Comparison of ENCODE assay signal across 8 mouse cellular contexts in the genomic region with DNA sequence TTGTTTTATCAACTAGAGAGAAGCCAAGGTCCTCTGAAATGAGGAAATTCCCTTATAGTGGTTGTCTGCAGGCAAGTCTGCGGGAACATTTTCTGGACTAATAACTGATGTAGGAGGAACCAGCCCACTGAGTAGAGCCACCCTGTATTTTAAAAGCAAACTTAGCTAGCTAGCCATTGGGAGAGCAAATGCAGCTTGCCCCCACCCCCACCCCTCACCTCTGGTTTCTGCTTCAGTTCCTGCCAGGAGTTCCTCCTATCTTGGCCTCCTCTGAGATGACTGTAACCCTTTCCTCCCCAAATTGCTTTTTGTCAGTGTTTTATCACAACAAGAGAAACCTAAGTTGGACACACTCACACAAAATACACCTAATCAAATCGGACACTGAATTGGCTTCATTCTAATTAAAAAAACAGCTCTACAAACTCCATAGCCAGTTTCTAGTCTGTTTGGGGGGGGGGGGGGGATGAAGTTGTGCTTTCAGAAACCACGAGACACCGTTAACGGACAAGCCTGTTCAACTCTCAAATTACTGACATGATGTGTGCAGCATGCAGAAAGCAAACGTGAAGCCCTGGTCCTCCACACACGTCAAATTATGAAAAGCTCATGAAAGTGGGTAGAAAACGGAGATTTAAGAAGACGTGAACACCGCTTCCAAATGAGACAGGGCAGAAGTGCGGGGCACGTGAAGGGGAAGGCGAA. TPM values are rescaled to one million over a fixed set of nuclear protein-coding genes. Genes with fewer than 3 reads are reported as not detected.
DNase-seq lines count a peak whose midpoint lies in the region; ATAC-seq and TF ChIP-seq lines count a peak whose summit lies in the region.

No protein-coding gene starts in this region.

- WGBS in heart, adult 2 months = 6% methylated on average over 13 of the region's 13 CpGs
- 8% methylated on average over 13 of the region's 13 CpGs for WGBS in heart, postnatal 0 days

- no peak for ATAC-seq in heart, postnatal 0 days (ENCODE audit: insufficient read depth, low read depth)
- ATAC-seq in megakaryocyte progenitor cell, adult 5-6 weeks (replicated peaks; ENCODE audit: poor library complexity) = 0 out of 2 replicates have a peak, but pooled peaks have one; percentile 22
- no peak for ATAC-seq in monocyte, adult 5-6 weeks (replicated peaks; ENCODE audit: insufficient number of reproducible peaks, low FRiP score, low TSS enrichment, poor library complexity, severe bottlenecking)

- no peaks in the 10 kb centered on the region for H3K27me3 ChIP-seq in heart, adult 2 months (ENCODE audit: control insufficient read depth, insufficient read depth, low read length)
- no peaks in the 10 kb centered on the region for H3K27me3 ChIP-seq in heart, postnatal 0 days (ENCODE audit: control insufficient read depth, insufficient read depth, low read length)

- TF ChIP-seq EP300 in heart, adult 2 months (IDR thresholded peaks at IDR 0.05; ENCODE audit: insufficient read depth, low read depth, low read length) = no peak
- no peak for TF ChIP-seq EP300 in heart, postnatal 0 days (IDR thresholded peaks at IDR 0.05; ENCODE audit: low read depth)

- no peak for TF ChIP-seq CTCF in heart, adult 2 months (IDR thresholded peaks at IDR 0.05)
- no peak for TF ChIP-seq CTCF in heart, postnatal 0 days (IDR thresholded peaks at IDR 0.05; ENCODE audit: low read depth)

- intact Hi-C loops in heart, adult 2 months (cut with DNase I) = loop anchor here (5.0 kb wide), 2 partner anchors 86 to 334 kb away; a partner anchor contains a TSS
- intact Hi-C loops in heart, postnatal 36 days (cut with DNase I) = loop anchor here (5.0 kb wide), 2 partner anchors 86 to 214 kb away; a partner anchor contains a TSS

- DNase-seq in heart, adult 2 months = no peak
- DNase-seq in heart, postnatal 36 days = no peak
- DNase-seq in A20 (ENCODE audit: low read depth, low spot score) = peak; percentile 64
- DNase-seq in c-Kit-positive CD71-positive TER-119-negative erythroid progenitor cells, embryonic 14.5 days (ENCODE audit: low read depth) = peak; percentile 44
- DNase-seq in heart, postnatal 0 days (ENCODE audit: low spot score) = no peak
- DNase-seq in urinary bladder, postnatal 25 days (ENCODE audit: low spot score) = no peak

- peak overlapping the region; percentile 40; the same call in 1 of the 2 replicates for H3K9ac ChIP-seq in heart, adult 2 months (ENCODE audit: low read depth, low read length)
- peak overlapping the region; percentile 91 for H3K9ac ChIP-seq in heart, postnatal 0 days (replicated peaks; ENCODE audit: low read depth, low read length)

- no peaks in the 10 kb centered on the region for H3K9me3 ChIP-seq in heart, postnatal 0 days (replicated peaks; ENCODE audit: control insufficient read depth, low read length)

- no peak for TF ChIP-seq POLR2A in heart, adult 2 months (IDR thresholded peaks at IDR 0.05; ENCODE audit: insufficient read depth, low read depth, low read length)

- H3K4me1 ChIP-seq in heart, adult 2 months (ENCODE audit: control insufficient read depth, insufficient read depth, low read length) = peaks cover 2% of the 10 kb centered on the region
- peaks cover 4% of the 10 kb centered on the region; the same call in 1 of the 2 replicates for H3K4me1 ChIP-seq in heart, postnatal 0 days (ENCODE audit: control insufficient read depth, insufficient read depth)

- peaks cover 2% of the 10 kb centered on the region; the same call in 1 of the 2 replicates for H3K79me2 ChIP-seq in heart, adult 2 months (replicated peaks; ENCODE audit: control insufficient read depth, insufficient read depth, low read length)

- H3K4me2 ChIP-seq in heart, postnatal 0 days (ENCODE audit: low read depth, low read length) = peak overlapping the region; percentile 70

- peaks cover 3% of the 10 kb centered on the region for H3K36me3 ChIP-seq in heart, adult 2 months (ENCODE audit: control insufficient read depth, insufficient read depth, low read length)
- H3K36me3 ChIP-seq in heart, postnatal 0 days (replicated peaks; ENCODE audit: control insufficient read depth, insufficient read depth, low read length) = peaks cover 23% of the 10 kb centered on the region

- H3K4me3 ChIP-seq in heart, adult 2 months = peak overlapping the region; percentile 99
- H3K4me3 ChIP-seq in heart, postnatal 0 days (ENCODE audit: low read depth, low read length) = peak overlapping the region; percentile 95

- peak overlapping the region; percentile 99 for H3K27ac ChIP-seq in heart, adult 2 months
- H3K27ac ChIP-seq in heart, postnatal 0 days (ENCODE audit: low read depth) = 0 out of 2 replicates have a peak overlapping the region, but pooled peaks have one; percentile 98

RNA-seq across cellular contexts. Expression of a gene that starts 1.3 kb away (rescaled TPM):
- 1 to 10 TPM; 6.8 to 7.3 TPM for total RNA-seq in heart, adult 2 months (2021)
- polyA plus RNA-seq in heart, adult 2 months (2012; rRNA removed) = 1.8 and 5.4 TPM in 2 replicates
- 1 to 10 TPM; 6.0 to 8.4 TPM for total RNA-seq in heart, postnatal 36 days (2021)
- 3.1 and 4.3 TPM in 2 replicates for total RNA-seq in heart, postnatal 0 days (2014; rRNA removed; ENCODE audit: low replicate concordance)
- 3.5 and 3.7 TPM in 2 replicates for polyA plus RNA-seq in heart, postnatal 0 days (2015; fragmentation: Nextera tagmentation; extraction: Ambion mirVana)
- total RNA-seq in megakaryocyte progenitor cell, adult 5-6 weeks (2015) = 11.4 and 13.2 TPM in 2 replicates
- 5.4 and 9.9 TPM in 2 replicates for total RNA-seq in megakaryocyte progenitor cell, adult 5-6 weeks (2017)
- 4.9 to 5.9 TPM (median 5.4 TPM) in 3 replicates for total RNA-seq in monocyte, adult 5-6 weeks (2017)

RNA-seq across cellular contexts. Expression of a gene that starts 1.7 kb away (rescaled TPM):
- total RNA-seq in heart, adult 2 months (2021) = 10 to 100 TPM; 11.9 to 13.9 TPM
- polyA plus RNA-seq in heart, adult 2 months (2012; rRNA removed) = 5.8 and 8.1 TPM in 2 replicates
- 10 to 100 TPM; 10.6 to 12.1 TPM for total RNA-seq in heart, postnatal 36 days (2021)
- 10.8 and 24.2 TPM in 2 replicates for total RNA-seq in heart, postnatal 0 days (2014; rRNA removed; ENCODE audit: low replicate concordance)
- polyA plus RNA-seq in heart, postnatal 0 days (2015; fragmentation: Nextera tagmentation; extraction: Ambion mirVana) = 19.5 and 20.5 TPM in 2 replicates
- total RNA-seq in megakaryocyte progenitor cell, adult 5-6 weeks (2015) = 71.3 and 84.9 TPM in 2 replicates
- 107 and 151 TPM in 2 replicates for total RNA-seq in megakaryocyte progenitor cell, adult 5-6 weeks (2017)
- total RNA-seq in monocyte, adult 5-6 weeks (2017) = 5.5 to 18.7 TPM (median 8.1 TPM) in 3 replicates

RNA-seq across cellular contexts. Expression of a gene that starts 53.7 kb away (rescaled TPM):
- total RNA-seq in heart, adult 2 months (2021) = under 1 TPM; 0.31 to 0.45 TPM
- polyA plus RNA-seq in heart, adult 2 months (2012; rRNA removed) = 0.14 and 0.35 TPM in 2 replicates
- under 1 TPM; 0.46 to 0.56 TPM for total RNA-seq in heart, postnatal 36 days (2021)
- not detected in 2 replicates for total RNA-seq in heart, postnatal 0 days (2014; rRNA removed; ENCODE audit: low replicate concordance)
- 0.19 and 0.20 TPM in 2 replicates for polyA plus RNA-seq in heart, postnatal 0 days (2015; fragmentation: Nextera tagmentation; extraction: Ambion mirVana)
- 0.24 and 1.2 TPM in 2 replicates for total RNA-seq in megakaryocyte progenitor cell, adult 5-6 weeks (2015)
- total RNA-seq in megakaryocyte progenitor cell, adult 5-6 weeks (2017) = 0.64 and 1.0 TPM in 2 replicates
- total RNA-seq in monocyte, adult 5-6 weeks (2017) = 4.6 TPM in 1 of 3 replicates, not detected in the others

Comparison
In these comparisons a context has a peak if more than half of its experiments do, and no peak if none do; other contexts are left out.
1. DNase-seq: peak in A20 (single experiment) and c-Kit-positive CD71-positive TER-119-negative erythroid progenitor cells, embryonic 14.5 days (single experiment); none in heart, adult 2 months (0 of 2), heart, postnatal 36 days (0 of 2), heart, postnatal 0 days (single experiment) and urinary bladder, postnatal 25 days (single experiment).